Mouse (Mus musculus) E14TG2a.4 (cell line): ENCODE results near the gene Osbpl3.

ENCODE experiments used
- H3K27me3 ChIP-seq: 2 replicates; pipeline ENCODE4 v1.6.1; 2014; ENCODE audit warnings: low read length, control low read depth; ENCODE audit not compliant: insufficient read depth
- H3K36me3 ChIP-seq: 2 replicates; pipeline ENCODE4 v1.6.1; 2014; ENCODE audit warnings: low read length, control low read depth; ENCODE audit not compliant: insufficient read depth
- H3K4me1 ChIP-seq: replicated peaks from 2 replicates; pipeline ENCODE4 v1.6.1; 2014; ENCODE audit warnings: low read depth, low read length, control low read depth
- H3K4me3 ChIP-seq: replicated peaks from 2 replicates; pipeline ENCODE4 v1.5.1; 2014; ENCODE audit warnings: mild to moderate bottlenecking, low read length
- H3K9me3 ChIP-seq: 2 replicates; pipeline ENCODE4 v1.6.1; 2014; ENCODE audit warnings: low read length, control low read depth
- CTCF ChIP-seq: conservative IDR thresholded peaks from 2 replicates; pipeline ENCODE4 v1.5.1; 2014; ENCODE audit warnings: low read length
- NANOG ChIP-seq: IDR thresholded peaks from 2 replicates; pipeline ENCODE4 v1.6.1; 2014; ENCODE audit warnings: borderline replicate concordance, low read length, mixed read lengths
- POU5F1 ChIP-seq: IDR thresholded peaks from 2 replicates; pipeline ENCODE4 v1.6.1; 2014; ENCODE audit warnings: low read length, borderline replicate concordance

Osbpl3 gene

GRCm38 (mm10) chr6:50354688-50355660 lies 101.0 kb downstream of the Osbpl3 start:
- H3K9me3 ChIP-seq, result no peaks in the 10 kb centered on the region
- no peak overlapping the region for H3K4me3 ChIP-seq
- peaks cover 10% of the 10 kb centered on the region for H3K4me1 ChIP-seq
- H3K27me3 ChIP-seq, result peaks cover 9% of the 10 kb centered on the region; the same call in 1 of the 2 replicates
- H3K36me3 ChIP-seq, result no peaks in the 10 kb centered on the region
- TF ChIP-seq POU5F1, result no peak

DNA sequence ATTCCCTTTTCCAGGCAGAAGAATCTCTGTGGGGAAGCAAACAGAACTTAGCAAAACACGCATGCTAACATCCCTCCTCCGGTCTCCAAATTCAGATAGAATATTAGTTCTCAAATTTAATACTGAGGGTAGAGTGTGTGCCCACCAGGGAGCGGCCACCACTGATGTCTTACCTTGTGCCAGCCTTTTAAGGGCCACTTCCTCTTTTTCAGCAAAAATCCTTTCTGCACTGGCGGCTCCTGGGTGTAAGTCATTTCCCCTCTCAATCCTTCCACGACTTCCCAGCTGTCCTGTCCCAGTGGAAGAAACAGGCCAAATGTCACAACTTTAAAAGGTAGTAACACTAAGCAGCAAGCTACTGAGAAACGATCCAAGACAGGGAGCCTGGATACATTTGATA lies 103.2 kb downstream of the Osbpl3 start:
- no peaks in the 10 kb centered on the region for H3K36me3 ChIP-seq
- no peaks in the 10 kb centered on the region for H3K9me3 ChIP-seq
- no peak for TF ChIP-seq POU5F1
- TF ChIP-seq CTCF, result no peak
- TF ChIP-seq NANOG, result no peak
- H3K4me1 ChIP-seq, result peaks cover 6% of the 10 kb centered on the region
- peaks cover 2% of the 10 kb centered on the region; the same call in 1 of the 2 replicates for H3K27me3 ChIP-seq
- H3K4me3 ChIP-seq, result no peak overlapping the region

GRCm38 (mm10) chr6:50350911-50351310 lies 105.1 kb downstream of the Osbpl3 start:
- Histone ChIP-seq H3K36me3 (no peaks in the 10 kb centered on the region), H3K4me1 (0 out of 2 replicates have a peak, but pooled peaks cover 4% of the 10 kb centered on the region), H3K4me3 (no peak overlapping the region), H3K9me3 (no peaks in the 10 kb centered on the region), H3K27me3 (no peaks in the 10 kb centered on the region)
- TF ChIP-seq POU5F1, result no peak

- 0 out of 2 replicates have a peak, but pooled peaks cover 3% of the 10 kb centered on the region for H3K27me3 ChIP-seq
- no peaks in the 10 kb centered on the region for H3K36me3 ChIP-seq
- TF ChIP-seq CTCF, result peak; percentile 23; the same call in 1 of the 2 replicates
- no peak for TF ChIP-seq NANOG
- TF ChIP-seq POU5F1, result no peak
- H3K9me3 ChIP-seq, result no peaks in the 10 kb centered on the region
- no peak overlapping the region for H3K4me3 ChIP-seq
- no peaks in the 10 kb centered on the region for H3K4me1 ChIP-seq
Measured at GRCm38 (mm10) chr6:50348619-50349018, 107.4 kb downstream of the Osbpl3 start.

GRCm38 (mm10) chr6:50346204-50346603 lies 109.8 kb downstream of the Osbpl3 start:
- H3K4me3 ChIP-seq, result no peak overlapping the region
- 0 out of 2 replicates have a peak, but pooled peaks cover 3% of the 10 kb centered on the region for H3K27me3 ChIP-seq
- H3K9me3 ChIP-seq, result no peaks in the 10 kb centered on the region
- TF ChIP-seq NANOG (no peak), POU5F1 (no peak), CTCF (no peak)
- H3K4me1 ChIP-seq, result no peaks in the 10 kb centered on the region
- H3K36me3 ChIP-seq, result no peaks in the 10 kb centered on the region

- no peak for TF ChIP-seq POU5F1
- no peak for TF ChIP-seq NANOG
- no peak for TF ChIP-seq CTCF
- H3K4me3 ChIP-seq, result no peak overlapping the region
- H3K36me3 ChIP-seq, result no peaks in the 10 kb centered on the region
- H3K4me1 ChIP-seq, result no peaks in the 10 kb centered on the region
- 0 out of 2 replicates have a peak, but pooled peaks cover 3% of the 10 kb centered on the region for H3K27me3 ChIP-seq
- H3K9me3 ChIP-seq, result no peaks in the 10 kb centered on the region
Measured at GRCm38 (mm10) chr6:50340226-50340906, 115.6 kb downstream of the Osbpl3 start.

GRCm38 (mm10) chr6:50337431-50337830 lies 118.6 kb downstream of the Osbpl3 start:
- Histone ChIP-seq H3K4me1 (peaks cover 15% of the 10 kb centered on the region), H3K36me3 (no peaks in the 10 kb centered on the region), H3K9me3 (no peaks in the 10 kb centered on the region), H3K4me3 (no peak overlapping the region), H3K27me3 (no peaks in the 10 kb centered on the region)
- TF ChIP-seq NANOG, result no peak
- no peak for TF ChIP-seq CTCF
- TF ChIP-seq POU5F1, result no peak

DNA sequence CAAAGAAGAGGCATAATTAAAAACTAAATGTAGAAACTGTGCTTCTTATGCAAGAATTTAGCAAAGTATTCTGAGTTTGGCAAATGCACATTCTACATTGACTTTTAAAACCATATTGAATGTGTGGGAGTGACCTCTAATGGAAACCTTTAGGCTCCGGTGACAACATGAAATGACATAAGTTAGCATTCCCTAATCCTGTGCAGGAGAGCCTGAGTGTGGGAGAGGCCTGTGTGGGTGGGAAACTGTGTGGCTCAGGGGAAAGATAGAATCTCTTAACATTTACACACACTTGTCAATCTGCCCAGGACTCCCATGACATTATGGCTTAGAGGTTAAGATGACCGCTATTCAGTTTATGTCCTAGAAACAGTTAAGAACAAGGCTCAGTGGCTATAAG lies 119.6 kb downstream of the Osbpl3 start:
- H3K9me3 ChIP-seq, result no peaks in the 10 kb centered on the region
- no peaks in the 10 kb centered on the region for H3K27me3 ChIP-seq
- no peaks in the 10 kb centered on the region for H3K36me3 ChIP-seq
- no peak overlapping the region for H3K4me3 ChIP-seq
- TF ChIP-seq NANOG (no peak), CTCF (no peak), POU5F1 (no peak)
- H3K4me1 ChIP-seq, result peaks cover 15% of the 10 kb centered on the region
